Mouse (Mus musculus) kidney, embryonic 14.5 days (tissue): ENCODE results near the gene Gm49394. TPM values are rescaled to one million over a fixed set of nuclear protein-coding genes. Genes with fewer than 3 reads are reported as not detected.

Experiments used
- ATAC-seq: fragments of 200-750 bp; cut with Nextera tagmentation; 2 replicates; pipeline ENCODE4 v1.8.0; 2017; ENCODE audit warnings: moderate number of reproducible peaks, mild to moderate bottlenecking, moderate TSS enrichment, moderate library complexity; ENCODE audit not compliant: low FRiP score, low TSS enrichment
- H3K27ac ChIP-seq: fragments of 300-500 bp; sonication (generic); 2 replicates; pipeline ENCODE4 v1.5.1; 2014; ENCODE audit warnings: low read depth, mild to moderate bottlenecking, low read length, moderate library complexity, mixed read lengths
- H3K27me3 ChIP-seq: fragments of 300-500 bp; sonication (generic); 2 replicates; pipeline ENCODE4 v1.6.1; 2014; ENCODE audit warnings: mild to moderate bottlenecking, low read length; ENCODE audit not compliant: control insufficient read depth, insufficient read depth
- H3K36me3 ChIP-seq: fragments of 300-500 bp; sonication (generic); 2 replicates; pipeline ENCODE4 v1.6.1; 2014; ENCODE audit warnings: low read length, mixed read lengths; ENCODE audit not compliant: control insufficient read depth, insufficient read depth
- H3K4me1 ChIP-seq: fragments of 300-500 bp; sonication (generic); 2 replicates; pipeline ENCODE4 v1.6.1; 2014; ENCODE audit warnings: low read length, mixed read lengths; ENCODE audit not compliant: control insufficient read depth, insufficient read depth
- H3K4me2 ChIP-seq: fragments of 300-500 bp; sonication (generic); replicated peaks from 2 replicates; pipeline ENCODE4 v1.6.1; 2014; ENCODE audit warnings: low read depth, mild to moderate bottlenecking, low read length
- H3K4me3 ChIP-seq: fragments of 300-500 bp; sonication (generic); 2 replicates; pipeline ENCODE4 v1.5.1; 2014; ENCODE audit warnings: mild to moderate bottlenecking, low read length
- H3K9ac ChIP-seq: fragments of 300-500 bp; sonication (generic); 2 replicates; pipeline ENCODE4 v1.6.1; 2014; ENCODE audit warnings: low read depth, mild to moderate bottlenecking, low read length, moderate library complexity
- H3K9me3 ChIP-seq: fragments of 300-500 bp; sonication (generic); 2 replicates; pipeline ENCODE4 v1.6.1; 2016; ENCODE audit warnings: low read length; ENCODE audit not compliant: control insufficient read depth
- WGBS: fragments of 180-500 bp; shearing (Covaris S2); extraction: QIAGEN DNeasy Blood & Tissue Kit; methylation state at CpG from one replicate; pipeline ENCODE4 v1.1.7; 2014; 5-methylcytosine and 5-hydroxymethylcytosine counted together
- microRNA counts: library from miRNA; unstranded; fragments of <30 nt; microRNA quantifications from one replicate; lab custom pipeline; 2017
- microRNA-seq: library from miRNA; unstranded; fragments of <30 nt; microRNA quantifications from one replicate; pipeline ENCODE4, GENCODE M21; 2016
- polyA plus RNA-seq: library from polyadenylated mRNA; unstranded; fragments of >200 nt; fragmentation: Nextera tagmentation; extraction: Ambion mirVana; gene quantifications from 2 replicates; pipeline ENCODE4 v1.2.1, GENCODE M21; 2014

The Gm49394 gene
- polyA plus RNA-seq, 1 experiment from 2014 or later = not detected

GRCm38 (mm10) chr7:142613077-142613476 is 56.7 kb downstream of the Gm49394 start:
- Histone ChIP-seq H3K36me3 (no peaks in the 10 kb centered on the region), H3K4me1 (peaks cover 29% of the 10 kb centered on the region), H3K4me2 (no peak overlapping the region), H3K4me3 (no peak overlapping the region), H3K27ac (no peak overlapping the region), H3K9me3 (no peaks in the 10 kb centered on the region), H3K9ac (no peak overlapping the region), H3K27me3 (no peaks in the 10 kb centered on the region)
- no peak for ATAC-seq
- WGBS = 65% methylated on average over 2 of the region's 2 CpGs

GRCm38 (mm10) chr7:142610627-142611406 is 58.9 kb downstream of the Gm49394 start:
- peak; percentile 98 for ATAC-seq
- H3K36me3 ChIP-seq = no peaks in the 10 kb centered on the region
- peak overlapping the region; percentile 29 for H3K4me2 ChIP-seq
- H3K4me1 ChIP-seq = peaks cover 29% of the 10 kb centered on the region
- WGBS = 2% methylated on average over 12 of the region's 12 CpGs
- H3K9ac ChIP-seq = peak overlapping the region; percentile 44; the same call in 1 of the 2 replicates
- no peaks in the 10 kb centered on the region for H3K27me3 ChIP-seq
- no peaks in the 10 kb centered on the region for H3K9me3 ChIP-seq
- 0 out of 2 replicates have a peak overlapping the region, but pooled peaks have one; percentile 1 for H3K4me3 ChIP-seq
- peak overlapping the region; percentile 87 for H3K27ac ChIP-seq

- ATAC-seq = no peak
- Histone ChIP-seq H3K36me3 (no peaks in the 10 kb centered on the region), H3K4me2 (no peak overlapping the region), H3K4me1 (peaks cover 11% of the 10 kb centered on the region; the same call in 1 of the 2 replicates), H3K27me3 (no peaks in the 10 kb centered on the region), H3K27ac (no peak overlapping the region), H3K4me3 (no peak overlapping the region), H3K9me3 (no peaks in the 10 kb centered on the region), H3K9ac (no peak overlapping the region)
- WGBS = 87% methylated on average over 2 of the region's 2 CpGs
Measured at GRCm38 (mm10) chr7:142600921-142601320, 68.8 kb downstream of the Gm49394 start.

MicroRNA genes within 50 kb of the gene (microRNA counts, 519-probe panel; counts per million panel counts)
- not detected for microRNA mmu-miR-483 (lab: Ali Mortazavi, UCI)

Small RNAs within 50 kb of the gene (microRNA-seq; reads per million reads assigned to microRNA genes)
- 2,379 reads per million, percentile 85 among the genes with 10 or more reads in this experiment for gene Mir483

Other genes starting within 250 kb of the Gm49394 start
- gene Syt8, start 235.1 kb downstream of the Gm49394 start, polyA plus RNA-seq = not detected in 2 replicates
- gene Tnni2, start 228.1 kb downstream of the Gm49394 start, polyA plus RNA-seq = 3.1 and 3.7 TPM in 2 replicates
- gene Lsp1, start 209.1 kb downstream of the Gm49394 start, polyA plus RNA-seq = 92.8 and 124 TPM in 2 replicates
- 3.2 and 3.5 TPM in 2 replicates for gene Tnnt3, start 171.1 kb downstream of the Gm49394 start, polyA plus RNA-seq
- 30.3 and 33.4 TPM in 2 replicates for gene Mrpl23, start 137.3 kb downstream of the Gm49394 start, polyA plus RNA-seq
- 627 and 715 TPM in 2 replicates for gene Igf2, start 3.1 kb downstream of the Gm49394 start, polyA plus RNA-seq
- gene Ins2, start 73.4 kb upstream of the Gm49394 start, polyA plus RNA-seq = 0.81 TPM in 1 of 2 replicates, not detected in the other